Mouse (Mus musculus): ENCODE results near the gene Myo1d.
A peak's percentile ranks its signal among the peaks of the same experiment; 100 is the strongest.

DNA sequence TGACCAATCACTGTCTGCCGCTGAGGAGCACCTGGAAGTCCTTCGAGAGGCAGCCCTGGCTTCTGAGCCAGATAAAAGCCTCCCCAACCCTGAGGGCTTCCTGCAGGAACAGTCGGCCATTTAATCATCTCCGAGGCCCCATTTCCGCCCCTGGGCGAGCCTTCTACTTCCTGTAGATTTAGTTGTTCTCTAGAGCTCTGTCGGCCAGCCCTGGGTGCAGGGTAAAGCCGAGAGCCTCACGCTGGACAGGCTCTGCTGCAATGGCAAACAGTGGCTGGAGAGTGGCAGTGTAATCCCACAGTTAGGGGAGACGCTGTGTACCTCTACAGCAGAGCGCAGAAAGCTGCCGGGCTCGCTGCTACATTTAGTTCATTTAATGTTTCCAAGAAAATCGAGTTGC is 41.5 kb upstream of the Myo1d start:
- TF ChIP-seq POLR2A (IDR thresholded peaks at IDR 0.05; ENCODE audit: borderline replicate concordance, extremely low read depth, low read depth, low read length) (peak; percentile 14; the same call in 1 of the 2 replicates), CTCF (IDR thresholded peaks at IDR 0.05; ENCODE audit: insufficient read depth, low read length) (peak; percentile 50)
